Mouse (Mus musculus) liver, embryonic 12.5 days (tissue): Measurements from ENCODE around the gene Itgb2l. TPM values are rescaled to one million over a fixed set of nuclear protein-coding genes. Genes with fewer than 3 reads are reported as not detected.

Experiments
- ATAC-seq: fragments of 200-750 bp; cut with Nextera tagmentation; 2 replicates; pipeline ENCODE4 v1.8.0; 2017; ENCODE audit warnings: moderate number of reproducible peaks, mild to moderate bottlenecking, moderate library complexity
- H3K27ac ChIP-seq: fragments of 300-500 bp; sonication (generic); 2 replicates; pipeline ENCODE4 v1.5.1; 2016; ENCODE audit warnings: mild to moderate bottlenecking
- H3K27me3 ChIP-seq: fragments of 300-500 bp; sonication (generic); replicated peaks from 2 replicates; pipeline ENCODE4 v1.6.1; 2016; ENCODE audit warnings: mild to moderate bottlenecking, moderate library complexity
- H3K36me3 ChIP-seq: fragments of 300-500 bp; sonication (generic); 2 replicates; pipeline ENCODE4 v1.6.1; 2016; ENCODE audit warnings: mild to moderate bottlenecking, moderate library complexity
- H3K4me1 ChIP-seq: fragments of 300-500 bp; sonication (generic); 2 replicates; pipeline ENCODE4 v1.6.1; 2016
- H3K4me2 ChIP-seq: fragments of 300-500 bp; sonication (generic); 2 replicates; pipeline ENCODE4 v1.6.1; 2016; ENCODE audit warnings: mild to moderate bottlenecking, moderate library complexity
- H3K4me3 ChIP-seq: fragments of 300-500 bp; sonication (generic); 2 replicates; pipeline ENCODE4 v1.5.1; 2016; ENCODE audit warnings: mild to moderate bottlenecking, moderate library complexity
- H3K9ac ChIP-seq: fragments of 300-500 bp; sonication (generic); 2 replicates; pipeline ENCODE4 v1.6.1; 2016; ENCODE audit warnings: mild to moderate bottlenecking, moderate library complexity
- H3K9me3 ChIP-seq: fragments of 300-500 bp; sonication (generic); replicated peaks from 2 replicates; pipeline ENCODE4 v1.6.1; 2016; ENCODE audit warnings: mild to moderate bottlenecking, moderate library complexity
- WGBS: fragments of 180-500 bp; shearing (Covaris S2); methylation state at CpG from one replicate; pipeline ENCODE4 v1.1.7; 2016; ENCODE audit not compliant: insufficient replicate concordance; 5-methylcytosine and 5-hydroxymethylcytosine counted together
- polyA plus RNA-seq: library from polyadenylated mRNA; unstranded; fragments of >200 nt; fragmentation: Nextera tagmentation; extraction: Ambion mirVana; gene quantifications from 2 replicates; pipeline ENCODE4 v1.2.1, GENCODE M21; 2016

The Itgb2l gene
- polyA plus RNA-seq, 1 experiment from 2014 or later = 0.57 TPM

- no peaks in the 10 kb centered on the region for H3K9me3 ChIP-seq
- H3K27ac ChIP-seq = no peak overlapping the region
- H3K4me1 ChIP-seq = no peaks in the 10 kb centered on the region
- ATAC-seq = no peak
- no peaks in the 10 kb centered on the region for H3K27me3 ChIP-seq
- no peaks in the 10 kb centered on the region for H3K36me3 ChIP-seq
- no peak overlapping the region for H3K9ac ChIP-seq
- H3K4me2 ChIP-seq = no peak overlapping the region
- H3K4me3 ChIP-seq = no peak overlapping the region
- 33% methylated on average over 4 of the region's 4 CpGs for WGBS
Observed at GRCm38 (mm10) chr16:96408064-96408465, 35.4 kb downstream of the Itgb2l start.

GRCm38 (mm10) chr16:96406312-96406711 is 37.1 kb downstream of the Itgb2l start:
- Histone ChIP-seq H3K4me1 (no peaks in the 10 kb centered on the region), H3K4me3 (no peak overlapping the region), H3K9ac (no peak overlapping the region), H3K9me3 (no peaks in the 10 kb centered on the region), H3K27ac (no peak overlapping the region), H3K27me3 (no peaks in the 10 kb centered on the region), H3K4me2 (no peak overlapping the region), H3K36me3 (no peaks in the 10 kb centered on the region)
- 31% methylated on average over 4 of the region's 4 CpGs for WGBS
- ATAC-seq = no peak

- no peak overlapping the region for H3K9ac ChIP-seq
- no peaks in the 10 kb centered on the region for H3K9me3 ChIP-seq
- no peak for ATAC-seq
- 66% methylated on average over 6 of the region's 6 CpGs for WGBS
- no peak overlapping the region for H3K4me3 ChIP-seq
- no peak overlapping the region for H3K4me2 ChIP-seq
- H3K27me3 ChIP-seq = no peaks in the 10 kb centered on the region
- H3K27ac ChIP-seq = no peak overlapping the region
- no peaks in the 10 kb centered on the region for H3K36me3 ChIP-seq
- H3K4me1 ChIP-seq = no peaks in the 10 kb centered on the region
Observed at GRCm38 (mm10) chr16:96402294-96402693, 41.1 kb downstream of the Itgb2l start.

GRCm38 (mm10) chr16:96400046-96400445 is 43.4 kb downstream of the Itgb2l start:
- 62% methylated on average over 4 of the region's 4 CpGs for WGBS
- no peak for ATAC-seq
- Histone ChIP-seq H3K4me3 (no peak overlapping the region), H3K27me3 (no peaks in the 10 kb centered on the region), H3K9ac (no peak overlapping the region), H3K27ac (no peak overlapping the region), H3K36me3 (no peaks in the 10 kb centered on the region), H3K9me3 (no peaks in the 10 kb centered on the region), H3K4me1 (no peaks in the 10 kb centered on the region), H3K4me2 (no peak overlapping the region)

GRCm38 (mm10) chr16:96398806-96399205 is 44.6 kb downstream of the Itgb2l start:
- no peak overlapping the region for H3K27ac ChIP-seq
- H3K4me3 ChIP-seq = no peak overlapping the region
- no peaks in the 10 kb centered on the region for H3K27me3 ChIP-seq
- H3K36me3 ChIP-seq = no peaks in the 10 kb centered on the region
- H3K4me2 ChIP-seq = no peak overlapping the region
- H3K9me3 ChIP-seq = no peaks in the 10 kb centered on the region
- ATAC-seq = no peak
- no peak overlapping the region for H3K9ac ChIP-seq
- no peaks in the 10 kb centered on the region for H3K4me1 ChIP-seq
- WGBS = 63% methylated on average over 3 of the region's 3 CpGs

- Histone ChIP-seq H3K27me3 (no peaks in the 10 kb centered on the region), H3K4me2 (no peak overlapping the region), H3K9ac (no peak overlapping the region), H3K36me3 (no peaks in the 10 kb centered on the region), H3K4me3 (no peak overlapping the region), H3K9me3 (no peaks in the 10 kb centered on the region), H3K27ac (no peak overlapping the region), H3K4me1 (no peaks in the 10 kb centered on the region)
- no peak for ATAC-seq
- WGBS = 61% methylated on average over 9 of the region's 9 CpGs
Observed at GRCm38 (mm10) chr16:96396013-96396650, 47.3 kb downstream of the Itgb2l start.

GRCm38 (mm10) chr16:96395516-96395915 is 47.9 kb downstream of the Itgb2l start:
- H3K9ac ChIP-seq = no peak overlapping the region
- H3K4me2 ChIP-seq = no peak overlapping the region
- no peaks in the 10 kb centered on the region for H3K4me1 ChIP-seq
- H3K27me3 ChIP-seq = no peaks in the 10 kb centered on the region
- no peaks in the 10 kb centered on the region for H3K9me3 ChIP-seq
- no peak overlapping the region for H3K27ac ChIP-seq
- ATAC-seq = no peak
- no peak overlapping the region for H3K4me3 ChIP-seq
- WGBS = 52% methylated on average over 4 of the region's 4 CpGs
- no peaks in the 10 kb centered on the region for H3K36me3 ChIP-seq

- no peaks in the 10 kb centered on the region for H3K36me3 ChIP-seq
- H3K4me2 ChIP-seq = no peak overlapping the region
- H3K27me3 ChIP-seq = no peaks in the 10 kb centered on the region
- H3K4me3 ChIP-seq = no peak overlapping the region
- H3K9me3 ChIP-seq = no peaks in the 10 kb centered on the region
- H3K27ac ChIP-seq = no peak overlapping the region
- H3K9ac ChIP-seq = no peak overlapping the region
- no peak for ATAC-seq
- no peaks in the 10 kb centered on the region for H3K4me1 ChIP-seq
Observed at GRCm38 (mm10) chr16:96391070-96391469, 52.3 kb downstream of the Itgb2l start.

- no peak for ATAC-seq
- Histone ChIP-seq H3K4me2 (no peak overlapping the region), H3K4me1 (no peaks in the 10 kb centered on the region), H3K4me3 (no peak overlapping the region), H3K36me3 (no peaks in the 10 kb centered on the region), H3K27ac (no peak overlapping the region), H3K27me3 (no peaks in the 10 kb centered on the region), H3K9ac (no peak overlapping the region), H3K9me3 (no peaks in the 10 kb centered on the region; the same call in 1 of the 2 replicates)
- 56% methylated on average over 5 of the region's 5 CpGs for WGBS
Observed at GRCm38 (mm10) chr16:96388481-96388880, 54.9 kb downstream of the Itgb2l start.

- no peak overlapping the region for H3K9ac ChIP-seq
- WGBS = 55% methylated on average over 6 of the region's 6 CpGs
- no peaks in the 10 kb centered on the region for H3K36me3 ChIP-seq
- no peaks in the 10 kb centered on the region for H3K27me3 ChIP-seq
- H3K9me3 ChIP-seq = no peaks in the 10 kb centered on the region; the same call in 1 of the 2 replicates
- H3K27ac ChIP-seq = no peak overlapping the region
- H3K4me3 ChIP-seq = no peak overlapping the region
- no peak overlapping the region for H3K4me2 ChIP-seq
- no peak for ATAC-seq
- no peaks in the 10 kb centered on the region for H3K4me1 ChIP-seq
Observed at GRCm38 (mm10) chr16:96387685-96388371, 55.6 kb downstream of the Itgb2l start.

- Histone ChIP-seq H3K4me3 (no peak overlapping the region), H3K4me1 (no peaks in the 10 kb centered on the region), H3K36me3 (no peaks in the 10 kb centered on the region), H3K27ac (no peak overlapping the region), H3K27me3 (no peaks in the 10 kb centered on the region), H3K9me3 (no peaks in the 10 kb centered on the region; the same call in 1 of the 2 replicates), H3K4me2 (no peak overlapping the region), H3K9ac (no peak overlapping the region)
- ATAC-seq = no peak
Observed at GRCm38 (mm10) chr16:96384741-96385140, 58.7 kb downstream of the Itgb2l start.

- H3K4me1 ChIP-seq = no peaks in the 10 kb centered on the region
- no peaks in the 10 kb centered on the region; the same call in 1 of the 2 replicates for H3K9me3 ChIP-seq
- no peak overlapping the region for H3K4me2 ChIP-seq
- no peak for ATAC-seq
- WGBS = 58% methylated on average over 5 of the region's 5 CpGs
- H3K4me3 ChIP-seq = no peak overlapping the region
- H3K27me3 ChIP-seq = no peaks in the 10 kb centered on the region
- no peak overlapping the region for H3K9ac ChIP-seq
- no peaks in the 10 kb centered on the region for H3K36me3 ChIP-seq
- no peak overlapping the region for H3K27ac ChIP-seq
Observed at GRCm38 (mm10) chr16:96382496-96383181, 60.8 kb downstream of the Itgb2l start.
